Mouse (Mus musculus) ES-Bruce4 (cell line): ENCODE results near the gene Dpf3.

Experiments used
- CTCF ChIP-seq: IDR thresholded peaks from one replicate; pipeline ENCODE4 v1.8.1; 2011; ENCODE audit warnings: low read depth, low read length
- EP300 ChIP-seq: IDR thresholded peaks from 2 replicates; pipeline ENCODE4 v1.6.1; 2011; ENCODE audit warnings: low read depth, low read length; ENCODE audit not compliant: insufficient read depth
- POLR2A ChIP-seq: IDR thresholded peaks from one replicate; pipeline ENCODE4 v1.8.1; 2011; ENCODE audit warnings: low read length; ENCODE audit not compliant: insufficient read depth

- no peak for TF ChIP-seq POLR2A
- peak; percentile 54 for TF ChIP-seq CTCF
- no peak for TF ChIP-seq EP300
Measured at GRCm38 (mm10) chr12:83497959-83498358, 10.4 kb upstream of the Dpf3 start.
